Mouse (Mus musculus): ENCODE data around the gene Svip. TPM values are rescaled to one million over a fixed set of nuclear protein-coding genes. Genes with fewer than 3 reads are reported as not detected.

Svip gene
- 41.1 and 41.9 TPM in 2 replicates for polyA plus RNA-seq (2021; fragmentation: Nextera tagmentation)
- long read RNA-seq, experiment 1, transcript Svip-201 (4 exons, 3,053 nt) = major isoform, 90 of 105 reads
- long read RNA-seq, experiment 1, partial matches to known transcripts = 2 of 105 reads
- long read RNA-seq, experiment 1, other reads (novel, unspliced or antisense) = 11 of 105 reads
- long read RNA-seq, experiment 2, transcript Svip-201 (4 exons, 3,053 nt) = major isoform, 424 of 457 reads
- long read RNA-seq, experiment 2, partial matches to known transcripts = 5 of 457 reads
- long read RNA-seq, experiment 2, other reads (novel, unspliced or antisense) = 28 of 457 reads

DNA sequence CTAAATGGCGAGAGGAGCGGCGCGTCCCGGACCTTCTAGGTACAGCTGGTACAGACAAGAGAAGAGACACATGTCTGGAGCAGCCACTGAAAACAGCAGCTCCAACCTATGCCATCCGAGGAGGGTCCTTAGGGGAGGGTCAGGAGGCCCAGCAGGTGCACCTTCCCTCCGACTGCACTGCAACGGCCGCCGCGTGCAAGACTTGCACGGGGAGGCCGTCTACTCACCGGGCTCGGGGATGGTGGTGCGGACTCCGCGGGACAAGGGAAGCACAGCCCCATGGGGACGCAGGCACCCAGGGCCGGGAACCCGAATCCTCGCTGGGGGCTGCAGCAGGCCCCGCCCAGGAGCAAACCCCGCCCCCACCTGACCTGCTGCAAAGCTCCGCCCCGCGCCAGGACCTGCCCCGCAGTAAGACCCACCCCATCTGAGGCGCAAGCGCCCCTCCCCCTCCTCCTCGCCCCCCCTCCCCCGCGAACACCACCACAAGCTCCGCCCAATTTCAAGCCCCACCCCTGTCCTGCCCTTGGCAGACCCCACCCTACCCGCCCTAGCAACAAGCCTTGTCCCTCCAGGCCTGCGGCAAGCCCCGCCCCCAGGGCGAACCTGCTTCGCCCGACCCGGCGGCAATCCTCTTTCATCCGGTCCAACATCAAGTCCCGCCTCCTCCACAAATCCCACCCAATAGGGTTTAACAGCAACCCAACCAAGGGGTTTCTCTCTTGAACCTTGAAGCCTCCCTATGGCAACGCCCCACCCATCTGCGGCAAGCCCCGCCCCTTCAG is at the start of gene Svip:
Gene Svip, minus strand, starts transcription at position 508 of the 785 bp plus-strand sequence.

DNA sequence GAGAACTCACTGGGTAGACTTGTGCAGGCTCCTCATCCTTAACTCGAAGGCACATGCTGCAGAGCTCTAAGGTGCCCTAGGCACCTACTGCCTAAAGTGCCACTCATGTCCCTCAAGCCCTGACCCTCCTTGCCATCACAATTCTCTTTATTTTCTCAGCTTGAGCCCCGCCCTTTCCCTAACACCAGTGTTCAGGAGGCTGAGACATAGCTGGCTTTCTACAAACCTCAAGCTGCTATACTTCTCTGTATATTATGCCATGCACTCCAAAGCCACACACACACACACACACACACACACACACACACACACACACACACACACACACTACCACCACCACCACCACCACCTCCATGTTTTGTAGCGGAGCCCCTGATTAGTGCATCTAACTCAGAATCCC is 9.8 kb upstream of the Svip start, which contains the start of gene 1700015G11Rik:
Gene 1700015G11Rik, minus strand, starts transcription at position 101 of the 400 bp plus-strand sequence.

Other genes starting within 250 kb of the Svip start
- 4.6 and 6.0 TPM in 2 replicates for gene Gas2, start 144.0 kb downstream of the Svip start, polyA plus RNA-seq (2021; fragmentation: Nextera tagmentation)
- 0.92 and 1.4 TPM in 2 replicates for gene Fancf, start 143.8 kb downstream of the Svip start, polyA plus RNA-seq (2021; fragmentation: Nextera tagmentation)
- gene 1700015G11Rik, start 9.7 kb upstream of the Svip start, polyA plus RNA-seq (2021; fragmentation: Nextera tagmentation) = not detected in 2 replicates